Mouse (Mus musculus): ENCODE measurements at regions not wholly inside any gene's neighbourhood (a gene's known extent, or its start where the extent isn't known, plus 50 kb on each side); places are given as distances from the start of the nearest gene placed in this dataset.

DNA sequence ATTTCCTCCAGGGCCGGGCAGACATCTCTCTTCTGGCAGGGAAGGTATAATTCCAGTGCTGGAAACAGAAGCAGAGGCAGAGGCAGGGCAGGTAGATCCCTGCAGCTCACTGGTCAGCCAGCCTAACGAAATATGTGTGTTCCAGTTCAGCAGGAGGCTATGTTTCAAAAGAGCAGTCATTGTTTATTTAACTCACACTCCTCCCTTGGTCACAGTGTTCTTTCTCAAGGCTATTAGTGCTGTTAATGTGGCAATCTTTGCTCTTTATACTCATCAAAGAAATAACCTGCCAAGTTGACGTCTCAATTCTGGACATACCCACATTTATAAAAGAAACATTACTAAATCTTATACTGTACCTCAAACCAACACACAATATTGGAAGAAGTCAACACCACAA lies 253.3 kb upstream of the Adgrl3 start:
- no peak overlapping the region for H3K4me3 ChIP-seq (ENCODE audit: low read depth, low read length)
- WGBS, result 71% methylated on average over 3 of the region's 3 CpGs
- H3K27ac ChIP-seq (replicated peaks; ENCODE audit: low read depth, low read length), result no peak overlapping the region
- H3K4me2 ChIP-seq (ENCODE audit: low read depth, severe bottlenecking), result no peak overlapping the region
- ATAC-seq (ENCODE audit: insufficient number of reproducible peaks, low FRiP score, low TSS enrichment, low read depth), result no peak
- H3K4me1 ChIP-seq (ENCODE audit: control insufficient read depth, insufficient read depth, low read length), result no peaks in the 10 kb centered on the region
- no peaks in the 10 kb centered on the region for H3K27me3 ChIP-seq (ENCODE audit: control insufficient read depth, insufficient read depth, low read length)
- H3K9ac ChIP-seq (ENCODE audit: low read length), result no peak overlapping the region
- H3K36me3 ChIP-seq (ENCODE audit: control insufficient read depth, insufficient read depth, low read length), result no peaks in the 10 kb centered on the region
- no peak for DNase-seq (ENCODE audit: low spot score)
- no peaks in the 10 kb centered on the region for H3K9me3 ChIP-seq (ENCODE audit: control insufficient read depth, low read length)

DNA sequence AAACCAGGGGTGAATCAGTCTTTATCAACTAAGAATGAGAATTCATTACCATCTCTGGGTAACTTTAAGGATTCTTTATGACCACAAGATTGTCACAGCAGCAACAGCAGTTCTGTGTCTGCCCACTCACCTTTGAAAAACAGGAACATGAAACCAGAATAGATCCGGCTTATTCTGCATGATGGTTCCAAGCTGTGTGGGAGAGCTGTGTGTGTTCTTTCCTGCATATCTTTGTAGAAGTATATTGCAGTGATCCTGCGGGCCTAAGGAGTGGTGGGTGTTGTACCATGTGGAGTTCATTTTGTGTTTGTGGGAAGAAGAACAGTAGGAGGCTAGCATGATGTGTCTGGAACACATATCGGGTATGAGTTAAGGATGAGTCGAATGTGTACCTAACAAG lies 236.0 kb upstream of the Adgrl3 start:
- Histone ChIP-seq H3K4me1 (ENCODE audit: control insufficient read depth, insufficient read depth, low read length) (no peaks in the 10 kb centered on the region), H3K9me3 (ENCODE audit: control insufficient read depth, low read length) (no peaks in the 10 kb centered on the region), H3K9ac (ENCODE audit: low read length) (no peak overlapping the region), H3K4me3 (ENCODE audit: low read depth, low read length) (no peak overlapping the region), H3K27me3 (ENCODE audit: control insufficient read depth, insufficient read depth, low read length) (no peaks in the 10 kb centered on the region), H3K27ac (replicated peaks; ENCODE audit: low read depth, low read length) (no peak overlapping the region), H3K36me3 (ENCODE audit: control insufficient read depth, insufficient read depth, low read length) (no peaks in the 10 kb centered on the region), H3K4me2 (ENCODE audit: low read depth, severe bottlenecking) (no peak overlapping the region)
- ATAC-seq (ENCODE audit: insufficient number of reproducible peaks, low FRiP score, low TSS enrichment, low read depth) (no peak), DNase-seq (ENCODE audit: low spot score) (no peak)
- WGBS, result 87% methylated on average over 4 of the region's 4 CpGs

DNA sequence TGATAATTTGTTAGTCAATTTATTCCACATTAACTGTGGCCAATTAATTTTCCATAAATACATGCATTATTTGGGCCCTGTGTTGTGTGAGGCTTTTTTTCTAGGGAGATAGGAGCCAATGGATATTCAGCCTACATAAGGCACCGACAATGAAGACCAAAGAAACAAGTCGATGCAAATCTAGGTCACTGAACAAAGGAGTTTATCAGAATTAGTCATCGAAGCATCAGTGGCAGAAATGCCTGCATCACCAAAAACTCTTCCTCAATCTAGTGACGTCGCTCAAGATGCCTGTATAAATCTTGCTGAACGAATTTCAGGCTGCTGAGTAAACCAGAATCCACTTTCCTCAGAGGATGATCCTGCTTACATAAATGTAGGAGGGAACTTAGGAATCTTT lies 235.2 kb upstream of the Adgrl3 start:
- Histone ChIP-seq H3K9ac (ENCODE audit: low read length) (no peak overlapping the region), H3K27me3 (ENCODE audit: control insufficient read depth, insufficient read depth, low read length) (no peaks in the 10 kb centered on the region), H3K27ac (replicated peaks; ENCODE audit: low read depth, low read length) (no peak overlapping the region), H3K4me2 (ENCODE audit: low read depth, severe bottlenecking) (no peak overlapping the region), H3K4me3 (ENCODE audit: low read depth, low read length) (no peak overlapping the region), H3K36me3 (ENCODE audit: control insufficient read depth, insufficient read depth, low read length) (no peaks in the 10 kb centered on the region), H3K4me1 (ENCODE audit: control insufficient read depth, insufficient read depth, low read length) (no peaks in the 10 kb centered on the region), H3K9me3 (ENCODE audit: control insufficient read depth, low read length) (no peaks in the 10 kb centered on the region)
- ATAC-seq (ENCODE audit: insufficient number of reproducible peaks, low FRiP score, low TSS enrichment, low read depth) (no peak), DNase-seq (ENCODE audit: low spot score) (no peak)
- WGBS, result 89% methylated on average over 6 of the region's 6 CpGs

DNA sequence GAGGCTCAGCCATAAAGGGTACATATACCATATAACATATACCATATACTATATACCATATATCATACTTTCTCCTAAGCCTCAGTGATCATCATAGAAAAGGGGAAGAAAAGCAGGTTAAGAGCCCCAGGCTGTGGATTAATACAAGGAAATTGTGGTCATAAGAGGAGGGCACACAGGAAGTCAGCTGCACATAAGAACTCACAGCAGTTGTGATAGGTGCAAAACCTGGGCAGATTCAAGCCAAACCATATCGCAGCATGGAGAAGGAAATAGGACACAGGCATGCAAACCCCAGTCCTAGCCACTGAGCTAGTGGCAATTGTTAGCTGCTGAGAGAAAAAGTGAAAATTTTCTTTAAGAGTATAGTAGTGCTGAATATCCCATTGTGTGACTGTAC lies 228.3 kb upstream of the Adgrl3 start:
- Histone ChIP-seq H3K4me3 (ENCODE audit: low read depth, low read length) (no peak overlapping the region), H3K4me2 (ENCODE audit: low read depth, severe bottlenecking) (no peak overlapping the region), H3K27me3 (ENCODE audit: control insufficient read depth, insufficient read depth, low read length) (no peaks in the 10 kb centered on the region), H3K27ac (replicated peaks; ENCODE audit: low read depth, low read length) (no peak overlapping the region), H3K9ac (ENCODE audit: low read length) (no peak overlapping the region), H3K4me1 (ENCODE audit: control insufficient read depth, insufficient read depth, low read length) (no peaks in the 10 kb centered on the region), H3K9me3 (ENCODE audit: control insufficient read depth, low read length) (no peaks in the 10 kb centered on the region), H3K36me3 (ENCODE audit: control insufficient read depth, insufficient read depth, low read length) (no peaks in the 10 kb centered on the region)
- 92% methylated on average over 1 of the region's 1 CpGs for WGBS
- ATAC-seq (ENCODE audit: insufficient number of reproducible peaks, low FRiP score, low TSS enrichment, low read depth) (no peak), DNase-seq (ENCODE audit: low spot score) (no peak)

DNA sequence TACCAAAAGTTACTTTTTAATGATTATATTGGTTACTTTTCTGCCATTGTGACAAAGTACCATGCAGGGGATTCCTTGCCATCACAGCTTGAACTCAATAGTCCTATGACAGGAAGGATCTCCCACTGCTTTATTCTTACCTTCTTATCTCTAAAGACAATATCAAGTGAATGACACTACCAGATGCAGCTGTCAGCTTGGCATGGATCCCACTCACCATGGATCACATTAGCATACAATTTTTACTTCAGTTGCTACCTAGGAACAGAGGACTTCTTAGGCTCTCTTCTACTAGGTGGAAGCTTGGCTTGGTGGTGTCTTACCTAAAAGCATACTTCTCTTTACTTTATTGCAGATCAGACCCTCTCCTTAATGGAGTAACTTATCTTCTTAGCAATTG lies 220.2 kb upstream of the Adgrl3 start:
- Histone ChIP-seq H3K4me1 (ENCODE audit: control insufficient read depth, insufficient read depth, low read length) (no peaks in the 10 kb centered on the region), H3K9me3 (ENCODE audit: control insufficient read depth, low read length) (no peaks in the 10 kb centered on the region), H3K4me3 (ENCODE audit: low read depth, low read length) (no peak overlapping the region), H3K36me3 (ENCODE audit: control insufficient read depth, insufficient read depth, low read length) (no peaks in the 10 kb centered on the region), H3K27ac (replicated peaks; ENCODE audit: low read depth, low read length) (no peak overlapping the region), H3K9ac (ENCODE audit: low read length) (no peak overlapping the region), H3K27me3 (ENCODE audit: control insufficient read depth, insufficient read depth, low read length) (no peaks in the 10 kb centered on the region), H3K4me2 (ENCODE audit: low read depth, severe bottlenecking) (no peak overlapping the region)
- ATAC-seq (ENCODE audit: insufficient number of reproducible peaks, low FRiP score, low TSS enrichment, low read depth) (no peak), DNase-seq (ENCODE audit: low spot score) (no peak)

DNA sequence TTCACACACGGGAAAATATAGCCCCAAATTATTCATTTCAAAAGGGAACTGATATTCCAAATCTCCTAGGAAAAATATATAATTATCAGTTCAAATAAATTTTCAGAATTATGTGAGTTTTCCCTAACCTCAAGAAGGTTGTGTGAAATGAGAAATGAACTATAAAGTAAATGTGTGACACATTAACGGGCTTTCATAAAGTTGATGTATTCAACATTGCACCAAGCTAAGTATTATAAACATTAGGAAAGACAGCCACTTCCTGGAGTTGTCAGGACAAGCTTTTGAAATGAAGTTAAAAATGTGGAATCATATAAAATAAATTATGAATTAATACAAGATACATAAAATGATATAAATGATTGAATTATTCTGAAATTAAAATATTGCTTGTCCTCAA lies 207.0 kb upstream of the Adgrl3 start:
- no peak for DNase-seq (ENCODE audit: low spot score)
- no peaks in the 10 kb centered on the region for H3K9me3 ChIP-seq (ENCODE audit: control insufficient read depth, low read length)
- no peaks in the 10 kb centered on the region for H3K36me3 ChIP-seq (ENCODE audit: control insufficient read depth, insufficient read depth, low read length)
- H3K27me3 ChIP-seq (ENCODE audit: control insufficient read depth, insufficient read depth, low read length), result no peaks in the 10 kb centered on the region
- H3K4me2 ChIP-seq (ENCODE audit: low read depth, severe bottlenecking), result no peak overlapping the region
- no peaks in the 10 kb centered on the region for H3K4me1 ChIP-seq (ENCODE audit: control insufficient read depth, insufficient read depth, low read length)
- ATAC-seq (ENCODE audit: insufficient number of reproducible peaks, low FRiP score, low TSS enrichment, low read depth), result no peak
- H3K27ac ChIP-seq (replicated peaks; ENCODE audit: low read depth, low read length), result no peak overlapping the region
- H3K4me3 ChIP-seq (ENCODE audit: low read depth, low read length), result no peak overlapping the region
- no peak overlapping the region for H3K9ac ChIP-seq (ENCODE audit: low read length)
- 90% methylated on average over 2 of the region's 2 CpGs for WGBS

DNA sequence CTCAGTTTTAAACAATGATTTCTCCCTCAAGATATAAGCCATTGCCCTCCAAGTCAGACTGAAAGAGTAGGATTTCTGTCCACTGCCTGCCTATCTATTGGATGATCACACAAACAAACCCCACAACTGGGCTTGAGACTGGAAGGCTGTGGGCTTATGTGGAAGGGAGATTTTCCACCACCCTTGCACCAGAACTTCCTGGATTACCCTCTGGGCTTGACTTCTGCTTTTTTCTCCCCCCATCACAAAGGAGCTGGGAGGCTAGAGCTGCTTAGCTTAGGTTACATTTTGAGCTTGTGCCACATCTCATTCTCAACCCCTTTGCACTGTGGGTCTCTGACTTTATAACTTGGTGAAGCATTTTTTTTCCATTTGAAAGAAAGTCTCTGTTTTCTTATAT lies 200.7 kb upstream of the Adgrl3 start:
- Histone ChIP-seq H3K4me1 (ENCODE audit: control insufficient read depth, insufficient read depth, low read length) (no peaks in the 10 kb centered on the region), H3K9ac (ENCODE audit: low read length) (no peak overlapping the region), H3K36me3 (ENCODE audit: control insufficient read depth, insufficient read depth, low read length) (no peaks in the 10 kb centered on the region), H3K9me3 (ENCODE audit: control insufficient read depth, low read length) (no peaks in the 10 kb centered on the region), H3K27me3 (ENCODE audit: control insufficient read depth, insufficient read depth, low read length) (no peaks in the 10 kb centered on the region), H3K27ac (replicated peaks; ENCODE audit: low read depth, low read length) (no peak overlapping the region), H3K4me3 (ENCODE audit: low read depth, low read length) (no peak overlapping the region), H3K4me2 (ENCODE audit: low read depth, severe bottlenecking) (no peak overlapping the region)
- no peak for DNase-seq (ENCODE audit: low spot score)
- no peak for ATAC-seq (ENCODE audit: insufficient number of reproducible peaks, low FRiP score, low TSS enrichment, low read depth)

DNA sequence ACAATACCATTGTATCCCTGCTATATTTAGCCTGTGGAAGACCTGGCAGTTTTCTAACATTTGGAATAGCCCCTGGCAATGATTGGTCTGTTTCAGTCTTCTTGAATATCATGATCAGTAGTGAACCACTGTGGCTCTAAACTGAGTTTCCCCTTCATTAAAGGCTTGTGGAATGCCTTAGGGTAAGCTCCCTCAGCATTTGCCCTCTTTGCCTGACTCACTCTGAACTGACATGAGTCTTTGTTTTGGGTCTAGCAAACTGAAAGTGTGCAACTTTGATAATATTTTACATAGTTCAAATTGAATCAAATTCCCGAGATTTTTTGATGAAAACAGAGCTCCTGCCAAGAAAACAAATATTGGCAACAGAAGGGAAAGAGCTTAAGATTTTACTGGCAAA lies 177.4 kb upstream of the Adgrl3 start:
- H3K4me1 ChIP-seq (ENCODE audit: control insufficient read depth, insufficient read depth, low read length), result no peaks in the 10 kb centered on the region

DNA sequence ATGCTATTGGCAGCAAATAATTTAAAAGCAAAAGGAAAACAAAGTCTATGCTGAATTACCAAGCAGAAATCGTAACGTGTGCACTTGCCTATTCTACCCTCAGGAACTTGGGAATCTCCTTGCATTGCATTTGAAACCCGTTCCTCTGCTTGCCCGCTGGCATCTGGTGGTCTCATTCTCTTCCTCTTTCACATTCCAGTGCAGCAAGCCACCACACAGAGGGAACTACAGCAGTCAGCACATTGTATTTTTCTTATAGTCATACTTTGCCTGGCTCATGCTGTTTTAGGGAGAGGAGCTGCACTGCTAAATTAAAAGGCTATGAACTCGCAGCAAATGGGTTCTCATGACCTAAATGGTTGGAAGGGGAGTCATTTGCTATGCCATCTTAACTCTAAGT lies 164.9 kb upstream of the Adgrl3 start:
- H3K4me3 ChIP-seq (ENCODE audit: low read depth, low read length), result no peak overlapping the region
- ATAC-seq (ENCODE audit: insufficient number of reproducible peaks, low FRiP score, low TSS enrichment, low read depth), result no peak
- 83% methylated on average over 5 of the region's 5 CpGs for WGBS

More for the DNA sequence above, 177.4 kb upstream of the Adgrl3 start:
- no peak for ATAC-seq (ENCODE audit: insufficient number of reproducible peaks, low FRiP score, low TSS enrichment, low read depth)
- Histone ChIP-seq H3K4me2 (ENCODE audit: low read depth, severe bottlenecking) (no peak overlapping the region), H3K27me3 (ENCODE audit: control insufficient read depth, insufficient read depth, low read length) (no peaks in the 10 kb centered on the region), H3K36me3 (ENCODE audit: control insufficient read depth, insufficient read depth, low read length) (no peaks in the 10 kb centered on the region), H3K27ac (replicated peaks; ENCODE audit: low read depth, low read length) (no peak overlapping the region), H3K9me3 (ENCODE audit: control insufficient read depth, low read length) (no peaks in the 10 kb centered on the region), H3K9ac (ENCODE audit: low read length) (no peak overlapping the region), H3K4me3 (ENCODE audit: low read depth, low read length) (no peak overlapping the region)
- WGBS, result 88% methylated on average over 1 of the region's 1 CpGs
- DNase-seq (ENCODE audit: low spot score), result no peak

More for the DNA sequence above, 164.9 kb upstream of the Adgrl3 start:
- H3K4me1 ChIP-seq (ENCODE audit: control insufficient read depth, insufficient read depth, low read length), result no peaks in the 10 kb centered on the region
- H3K9me3 ChIP-seq (ENCODE audit: control insufficient read depth, low read length), result no peaks in the 10 kb centered on the region
- no peak overlapping the region for H3K4me2 ChIP-seq (ENCODE audit: low read depth, severe bottlenecking)
- no peak overlapping the region for H3K9ac ChIP-seq (ENCODE audit: low read length)
- H3K27ac ChIP-seq (replicated peaks; ENCODE audit: low read depth, low read length), result no peak overlapping the region
- no peaks in the 10 kb centered on the region for H3K27me3 ChIP-seq (ENCODE audit: control insufficient read depth, insufficient read depth, low read length)
- H3K36me3 ChIP-seq (ENCODE audit: control insufficient read depth, insufficient read depth, low read length), result no peaks in the 10 kb centered on the region
- DNase-seq (ENCODE audit: low spot score), result no peak

All from limb, embryonic 11.5 days (tissue).